Mouse (Mus musculus): ENCODE measurements around the gene Mfsd4b1.

- TF ChIP-seq CTCF (IDR thresholded peaks at IDR 0.05; ENCODE audit: low read depth) (no peak), EP300 (IDR thresholded peaks at IDR 0.05; ENCODE audit: low read depth) (no peak)
Observed at GRCm38 (mm10) chr10:40028091-40028490, 3.0 kb upstream of the Mfsd4b1 start.
